Mouse (Mus musculus) retina, postnatal 1 day (tissue): ENCODE measurements around the gene Myh9.

Source experiments
- DNase-seq: peaks from one replicate; pipeline ENCODE4 v3.0.0-alpha.2; 2012

The Myh9 gene

GRCm38 (mm10) chr15:77782449-77783014 is 59.4 kb downstream of the Myh9 start:
- DNase-seq: peak; percentile 26

DNA sequence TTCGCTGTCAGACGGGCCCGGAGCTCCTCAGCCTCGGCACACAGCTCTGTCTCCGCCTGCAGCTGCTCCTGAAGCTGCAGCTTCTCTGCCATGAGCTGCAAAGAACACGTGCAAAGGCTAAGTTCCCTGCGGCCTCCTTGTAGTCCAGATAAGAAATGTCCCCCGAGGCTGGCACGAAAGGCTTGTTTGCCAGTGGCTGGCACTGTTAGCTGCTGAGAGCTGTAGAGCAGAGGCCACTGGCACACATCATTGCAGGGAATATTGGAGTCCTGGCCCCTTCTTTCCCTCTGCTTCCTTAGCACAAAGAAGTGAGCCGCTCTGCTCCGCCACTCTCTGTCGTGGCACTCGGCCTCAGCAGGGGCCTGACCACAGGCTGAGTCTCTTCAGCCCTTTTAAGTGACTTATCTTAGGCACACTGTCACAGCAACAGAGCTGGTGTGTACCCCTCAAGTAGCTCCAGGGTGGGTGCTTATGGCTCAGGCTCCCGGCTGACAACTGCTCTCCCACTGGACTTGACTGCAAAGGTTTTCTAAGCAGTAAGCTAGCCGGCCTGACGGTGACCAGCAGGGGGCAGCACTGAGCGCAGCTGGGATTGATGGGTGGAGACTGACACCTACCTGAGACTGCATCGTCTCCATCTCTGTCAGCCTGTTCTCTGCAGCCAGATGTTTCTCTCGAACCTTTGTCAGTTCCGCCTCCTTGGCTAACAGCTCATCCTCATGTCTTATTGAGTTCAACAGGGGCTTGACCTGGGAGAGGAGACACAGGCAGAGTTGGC is 66.6 kb downstream of the Myh9 start:
- DNase-seq: peak; percentile 75

- DNase-seq: no peak
Observed at GRCm38 (mm10) chr15:77774303-77774702, 67.7 kb downstream of the Myh9 start.

GRCm38 (mm10) chr15:77773099-77773915 is 68.7 kb downstream of the Myh9 start:
- no peak for DNase-seq

DNA sequence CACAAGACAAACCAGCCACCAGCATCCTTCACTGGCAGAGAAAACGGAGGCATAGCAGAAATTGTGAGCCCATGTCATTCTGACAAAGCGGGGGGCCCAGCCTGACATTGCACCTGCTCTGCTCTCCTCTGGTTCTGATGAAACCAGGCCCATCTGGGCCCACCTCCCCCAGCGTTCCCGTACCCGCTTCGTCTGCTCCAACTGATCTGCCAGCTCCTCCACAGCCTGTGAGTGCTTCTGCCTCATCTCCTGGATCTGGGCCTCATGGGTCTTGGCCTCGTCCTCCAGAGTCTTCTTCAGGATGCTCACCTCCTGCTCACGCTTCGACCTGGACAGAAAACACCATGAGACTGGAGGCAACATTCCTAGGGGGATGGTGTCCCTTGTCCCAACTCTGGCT is 71.0 kb downstream of the Myh9 start:
- DNase-seq: no peak

- no peak for DNase-seq
Observed at GRCm38 (mm10) chr15:77770341-77770740, 71.6 kb downstream of the Myh9 start.

DNA sequence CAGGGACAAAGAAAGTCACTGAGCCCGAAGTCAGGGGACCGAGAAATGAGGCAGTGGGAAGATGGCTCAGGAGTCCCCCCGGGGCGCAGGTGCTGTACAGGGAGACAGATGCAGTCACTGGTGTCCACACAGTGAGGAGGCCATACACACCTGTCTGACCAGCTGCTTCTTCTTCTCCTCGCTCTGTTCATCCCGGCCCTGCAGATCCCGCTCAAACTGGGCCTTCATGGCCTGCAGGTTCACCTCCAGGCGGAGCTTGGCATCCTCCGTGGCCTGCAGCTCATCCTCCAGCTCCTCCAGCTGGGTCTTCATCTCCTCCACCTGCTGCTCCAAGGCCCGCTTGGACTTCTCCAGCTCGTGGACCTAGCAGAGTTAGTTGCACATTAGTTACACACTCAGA is 75.0 kb downstream of the Myh9 start:
- no peak for DNase-seq

GRCm38 (mm10) chr15:77765484-77766093 is 76.4 kb downstream of the Myh9 start:
- DNase-seq: no peak

DNA sequence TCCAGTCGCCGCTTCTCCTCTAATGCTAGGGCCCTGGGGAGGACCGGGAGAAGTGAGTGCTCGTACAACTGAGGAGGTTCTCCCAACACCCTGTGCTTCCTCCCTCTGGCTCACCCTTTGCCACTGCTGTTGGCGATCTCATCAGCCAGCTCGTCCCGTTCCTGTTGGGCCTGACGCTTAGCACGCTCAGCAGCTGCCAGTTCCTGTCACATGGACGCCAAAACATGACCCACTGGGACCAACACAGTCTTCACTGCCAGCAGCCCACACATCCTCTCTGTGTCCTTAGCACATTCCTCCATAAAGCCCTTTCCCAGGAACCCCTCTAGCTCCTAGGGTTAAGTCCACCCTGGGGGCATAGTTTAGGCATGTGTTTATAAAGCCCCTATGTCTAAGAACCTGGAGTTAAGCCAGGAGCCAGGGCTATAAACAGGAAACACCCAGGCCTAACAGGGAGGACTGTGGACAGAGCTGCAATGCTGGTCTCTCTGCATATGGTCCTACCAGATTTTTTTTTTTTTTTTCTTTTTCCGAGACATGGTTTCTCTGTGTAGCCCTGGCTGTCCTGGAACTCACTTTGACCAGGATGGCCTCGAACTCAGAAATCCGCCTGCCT is 77.5 kb downstream of the Myh9 start:
- DNase-seq: no peak

DNA sequence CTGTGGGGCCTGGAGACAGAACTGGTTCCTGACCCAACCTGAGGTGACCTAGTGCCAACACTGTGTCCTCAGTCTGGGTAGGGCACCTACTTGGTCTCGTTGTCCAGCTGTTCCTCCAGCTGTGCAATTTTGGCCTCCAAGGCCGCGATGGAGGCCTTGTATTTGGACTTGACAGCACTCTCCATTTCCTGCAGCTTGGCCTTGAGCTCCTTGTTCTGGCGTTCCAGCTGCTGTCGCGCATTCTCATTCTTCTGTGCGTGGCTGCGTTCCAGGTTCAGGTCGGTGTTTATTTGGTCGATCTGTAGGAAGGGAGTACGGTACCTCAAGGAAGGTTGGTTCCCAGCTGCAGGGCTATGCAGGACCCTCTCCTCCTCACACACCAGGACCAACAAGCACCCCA is 78.3 kb downstream of the Myh9 start:
- DNase-seq: no peak

DNA sequence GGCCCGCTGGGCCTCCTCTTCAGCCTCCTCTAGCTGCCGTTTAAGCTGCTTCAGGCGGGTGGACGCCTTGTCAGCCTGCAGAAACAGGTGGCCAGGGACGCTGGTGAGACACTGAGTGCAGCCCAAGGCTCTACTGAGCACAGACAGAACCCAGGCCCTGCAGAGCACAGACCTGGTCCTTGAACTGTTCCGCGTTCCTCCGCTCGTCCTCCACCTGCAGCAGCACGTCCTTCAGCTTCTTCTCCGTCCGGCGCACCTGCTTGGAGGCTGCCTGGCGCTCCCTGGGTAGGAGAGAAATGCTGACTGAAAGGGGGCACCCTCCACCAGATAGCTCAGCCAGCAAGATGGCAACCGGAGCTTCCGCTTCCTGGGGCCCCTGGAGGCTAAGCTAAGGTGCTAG is 78.9 kb downstream of the Myh9 start:
- no peak for DNase-seq

- DNase-seq: peak; percentile 60
Observed at GRCm38 (mm10) chr15:77761561-77762380, 80.2 kb downstream of the Myh9 start.

GRCm38 (mm10) chr15:77761083-77761482 is 80.9 kb downstream of the Myh9 start:
- no peak for DNase-seq

- DNase-seq: no peak
Observed at GRCm38 (mm10) chr15:77760037-77760436, 81.9 kb downstream of the Myh9 start.

- DNase-seq: no peak
Observed at GRCm38 (mm10) chr15:77757586-77758226, 84.3 kb downstream of the Myh9 start.

DNA sequence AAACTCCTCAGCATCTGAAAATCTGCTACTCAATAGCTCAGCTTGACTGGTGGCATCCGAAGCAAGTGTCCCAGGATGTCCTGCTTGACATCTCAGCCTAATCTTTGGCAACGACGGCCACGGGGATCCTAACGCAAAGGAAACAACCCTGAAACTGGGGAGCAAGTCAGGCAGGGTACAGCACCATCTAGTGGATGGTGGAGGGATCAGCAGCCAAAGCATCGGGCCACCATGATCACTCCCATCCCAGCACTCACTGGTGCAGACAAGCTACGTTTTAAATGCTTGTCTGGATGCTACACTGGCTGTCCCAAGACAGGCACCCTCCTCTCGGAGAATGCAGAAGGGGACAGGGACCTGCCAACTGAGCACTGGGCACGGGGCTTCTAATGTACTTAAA is 85.1 kb downstream of the Myh9 start, which contains the start of gene Apol8:
Gene Apol8, minus strand, starts transcription at position 156 of the 400 bp plus-strand sequence.
- peak; percentile 78 for DNase-seq

- no peak for DNase-seq
Observed at GRCm38 (mm10) chr15:77756081-77756480, 85.9 kb downstream of the Myh9 start.

- DNase-seq: no peak
Observed at GRCm38 (mm10) chr15:77755132-77755531, 86.8 kb downstream of the Myh9 start.

- DNase-seq: peak; percentile 80
Observed at GRCm38 (mm10) chr15:77752443-77752842, 89.5 kb downstream of the Myh9 start.

GRCm38 (mm10) chr15:77750461-77750860 is 91.5 kb downstream of the Myh9 start:
- peak; percentile 59 for DNase-seq

DNA sequence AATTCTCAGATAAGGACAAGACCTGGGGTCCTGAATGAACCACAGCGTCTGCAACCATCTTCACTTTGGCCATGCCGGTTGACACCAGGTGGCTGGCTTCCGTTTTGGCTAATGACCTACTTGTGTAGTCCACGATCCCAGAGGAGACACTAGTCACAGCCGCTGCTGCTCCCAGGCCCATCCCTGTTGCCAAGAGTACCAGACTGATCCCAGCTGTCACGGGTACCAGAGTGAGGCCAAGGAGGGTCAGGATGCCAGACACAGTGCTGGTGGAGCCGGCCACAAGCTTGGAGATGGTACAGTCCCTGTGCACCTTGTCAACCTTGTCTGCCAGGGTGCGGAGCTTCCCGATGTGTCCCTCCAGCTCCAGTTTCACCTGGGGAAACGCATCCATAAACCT is 92.3 kb downstream of the Myh9 start:
- no peak for DNase-seq
